Mouse (Mus musculus) lung, adult 2 months (tissue): ENCODE measurements around the gene Kmt2d.

Experiments
- CTCF ChIP-seq: fragments of 200-500 bp; IDR thresholded peaks from 2 replicates; pipeline ENCODE4 v1.5.1; 2011; ENCODE audit warnings: mild to moderate bottlenecking, low read length, control low read depth; ENCODE audit not compliant: insufficient read depth
- POLR2A ChIP-seq: fragments of 200-500 bp; IDR thresholded peaks from 2 replicates; pipeline ENCODE4 v1.6.1; 2011; ENCODE audit warnings: low read depth, mild to moderate bottlenecking, control low read depth, low read length, borderline replicate concordance; ENCODE audit errors: extremely low read depth

DNA sequence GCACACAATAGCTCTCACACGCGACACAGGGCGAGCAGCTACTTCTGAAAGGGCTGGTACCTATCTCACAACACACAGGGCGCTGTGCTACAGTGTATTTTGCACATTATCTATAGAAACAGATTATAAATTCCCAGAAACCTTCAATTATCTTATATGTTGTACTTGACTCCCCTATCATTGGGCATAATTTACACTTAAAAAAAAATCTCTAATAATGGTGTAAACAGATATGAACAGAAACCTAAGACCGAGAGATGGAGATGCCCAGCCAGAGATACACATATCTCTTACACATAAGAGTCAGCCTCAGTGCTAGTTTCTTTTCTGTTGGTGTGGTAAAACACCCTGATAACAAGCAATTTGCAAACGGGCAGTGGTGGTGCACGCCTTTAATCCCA is 43.4 kb downstream of the Kmt2d start:
- TF ChIP-seq CTCF (no peak), POLR2A (no peak)
